Mouse (Mus musculus): ENCODE measurements around the gene Prune2. TPM values are rescaled to one million over a fixed set of nuclear protein-coding genes. Genes with fewer than 3 reads are reported as not detected.

The Prune2 gene
- polyA plus RNA-seq, 1 experiment from 2014 or later: 11.5 TPM

- 85% methylated on average over 10 of the region's 10 CpGs for WGBS
- ATAC-seq (ENCODE audit: low read depth): no peak
- no peaks in the 10 kb centered on the region for H3K36me3 ChIP-seq (ENCODE audit: control insufficient read depth, insufficient read depth, low read length)
- H3K27ac ChIP-seq (ENCODE audit: low read depth, low read length): no peak overlapping the region
- H3K4me1 ChIP-seq (ENCODE audit: control insufficient read depth, insufficient read depth, low read length): no peaks in the 10 kb centered on the region
- no peak overlapping the region for H3K4me2 ChIP-seq (ENCODE audit: low read depth, low read length)
- no peak overlapping the region for H3K4me3 ChIP-seq (ENCODE audit: low read depth, low read length)
- no peaks in the 10 kb centered on the region for H3K9me3 ChIP-seq (ENCODE audit: control insufficient read depth, low read length)
- no peaks in the 10 kb centered on the region for H3K27me3 ChIP-seq (ENCODE audit: control insufficient read depth, insufficient read depth, low read length)
- H3K9ac ChIP-seq (replicated peaks; ENCODE audit: low read depth, low read length): no peak overlapping the region
Measured at GRCm38 (mm10) chr19:17014337-17015124, 58.6 kb downstream of the Prune2 start.

- H3K9ac ChIP-seq (replicated peaks; ENCODE audit: low read depth, low read length): no peak overlapping the region
- no peaks in the 10 kb centered on the region for H3K27me3 ChIP-seq (ENCODE audit: control insufficient read depth, insufficient read depth, low read length)
- WGBS: 77% methylated on average over 4 of the region's 4 CpGs
- no peak overlapping the region for H3K4me3 ChIP-seq (ENCODE audit: low read depth, low read length)
- no peak overlapping the region for H3K27ac ChIP-seq (ENCODE audit: low read depth, low read length)
- ATAC-seq (ENCODE audit: low read depth): no peak
- no peak overlapping the region for H3K4me2 ChIP-seq (ENCODE audit: low read depth, low read length)
- no peaks in the 10 kb centered on the region for H3K9me3 ChIP-seq (ENCODE audit: control insufficient read depth, low read length)
- H3K4me1 ChIP-seq (ENCODE audit: control insufficient read depth, insufficient read depth, low read length): no peaks in the 10 kb centered on the region
- H3K36me3 ChIP-seq (ENCODE audit: control insufficient read depth, insufficient read depth, low read length): no peaks in the 10 kb centered on the region
Measured at GRCm38 (mm10) chr19:17024748-17025147, 68.8 kb downstream of the Prune2 start.

DNA sequence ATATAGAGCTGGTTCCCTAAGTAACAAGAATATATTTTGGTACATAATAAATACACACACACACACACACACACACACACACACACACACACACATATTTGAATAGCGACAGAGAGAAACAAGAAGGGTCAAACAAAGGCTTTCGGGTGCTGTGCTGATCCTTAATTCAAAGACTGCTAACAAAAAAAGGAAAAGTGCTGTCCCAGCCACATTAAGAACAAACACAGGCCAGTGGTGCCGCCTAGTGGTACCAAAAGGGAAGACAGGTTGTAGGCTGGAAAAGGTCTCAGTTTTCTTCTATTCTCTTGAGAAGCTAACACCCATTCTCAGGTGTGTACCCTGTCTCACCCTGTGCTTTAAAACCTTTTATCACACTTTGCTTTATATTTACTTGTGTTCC lies 74.4 kb downstream of the Prune2 start:
- WGBS: 4% methylated on average over 3 of the region's 3 CpGs
- Histone ChIP-seq H3K27ac (ENCODE audit: low read depth, low read length) (no peak overlapping the region), H3K4me3 (ENCODE audit: low read depth, low read length) (no peak overlapping the region), H3K27me3 (ENCODE audit: control insufficient read depth, insufficient read depth, low read length) (no peaks in the 10 kb centered on the region), H3K9ac (replicated peaks; ENCODE audit: low read depth, low read length) (no peak overlapping the region), H3K36me3 (ENCODE audit: control insufficient read depth, insufficient read depth, low read length) (no peaks in the 10 kb centered on the region), H3K9me3 (ENCODE audit: control insufficient read depth, low read length) (no peaks in the 10 kb centered on the region), H3K4me1 (ENCODE audit: control insufficient read depth, insufficient read depth, low read length) (no peaks in the 10 kb centered on the region), H3K4me2 (ENCODE audit: low read depth, low read length) (no peak overlapping the region)
- ATAC-seq (ENCODE audit: low read depth): peak; percentile 56

DNA sequence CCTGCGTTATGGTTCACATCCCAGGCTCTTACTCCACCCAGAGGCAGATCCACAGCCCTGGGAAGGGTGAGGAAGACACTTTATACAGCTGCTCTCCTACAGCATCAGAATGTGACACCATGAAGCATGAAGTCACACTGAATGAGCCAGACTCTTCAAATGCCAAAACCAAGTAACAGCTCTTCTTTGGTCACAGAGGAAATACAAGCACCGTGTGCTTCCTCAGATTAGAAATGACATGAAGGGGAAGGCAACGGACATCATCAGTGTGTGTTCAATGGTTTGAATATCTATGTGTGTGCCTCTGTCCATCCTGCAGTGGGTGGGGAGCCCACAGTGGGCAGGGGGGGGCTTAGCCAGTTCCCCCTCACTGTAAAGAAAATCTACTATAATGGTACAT lies 76.4 kb downstream of the Prune2 start:
- H3K36me3 ChIP-seq (ENCODE audit: control insufficient read depth, insufficient read depth, low read length): no peaks in the 10 kb centered on the region
- no peaks in the 10 kb centered on the region for H3K27me3 ChIP-seq (ENCODE audit: control insufficient read depth, insufficient read depth, low read length)
- H3K4me2 ChIP-seq (ENCODE audit: low read depth, low read length): no peak overlapping the region
- H3K4me3 ChIP-seq (ENCODE audit: low read depth, low read length): no peak overlapping the region
- H3K9me3 ChIP-seq (ENCODE audit: control insufficient read depth, low read length): no peaks in the 10 kb centered on the region
- ATAC-seq (ENCODE audit: low read depth): no peak
- WGBS: 90% methylated on average over 3 of the region's 3 CpGs
- H3K27ac ChIP-seq (ENCODE audit: low read depth, low read length): no peak overlapping the region
- no peaks in the 10 kb centered on the region for H3K4me1 ChIP-seq (ENCODE audit: control insufficient read depth, insufficient read depth, low read length)
- H3K9ac ChIP-seq (replicated peaks; ENCODE audit: low read depth, low read length): no peak overlapping the region

DNA sequence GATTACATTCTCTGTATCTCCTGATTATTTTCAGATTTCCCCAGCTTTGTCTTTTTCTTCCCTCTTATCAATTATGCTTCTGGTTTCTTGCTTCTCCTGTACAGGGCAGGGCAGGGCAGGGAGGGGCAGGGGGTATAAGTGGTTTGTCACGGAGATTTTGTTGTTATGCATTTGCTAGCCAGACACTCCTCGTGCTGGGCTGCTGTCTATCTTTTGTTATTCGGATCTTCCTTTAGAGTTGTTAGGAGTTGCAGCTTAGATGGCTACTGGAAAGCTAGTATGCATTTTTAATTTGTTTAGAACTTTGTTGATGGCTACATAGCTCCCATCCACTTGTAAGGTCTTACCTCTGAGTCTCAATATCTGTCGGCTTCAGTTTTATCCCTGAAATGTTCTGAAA lies 91.0 kb downstream of the Prune2 start:
- Histone ChIP-seq H3K9ac (replicated peaks; ENCODE audit: low read depth, low read length) (no peak overlapping the region), H3K4me1 (ENCODE audit: control insufficient read depth, insufficient read depth, low read length) (no peaks in the 10 kb centered on the region), H3K27ac (ENCODE audit: low read depth, low read length) (no peak overlapping the region), H3K4me3 (ENCODE audit: low read depth, low read length) (no peak overlapping the region), H3K36me3 (ENCODE audit: control insufficient read depth, insufficient read depth, low read length) (no peaks in the 10 kb centered on the region), H3K27me3 (ENCODE audit: control insufficient read depth, insufficient read depth, low read length) (no peaks in the 10 kb centered on the region), H3K9me3 (ENCODE audit: control insufficient read depth, low read length) (no peaks in the 10 kb centered on the region), H3K4me2 (ENCODE audit: low read depth, low read length) (no peak overlapping the region)
- 75% methylated on average over 4 of the region's 4 CpGs for WGBS
- no peak for ATAC-seq (ENCODE audit: low read depth)

- H3K9ac ChIP-seq (replicated peaks; ENCODE audit: low read depth, low read length): no peak overlapping the region
- no peaks in the 10 kb centered on the region for H3K36me3 ChIP-seq (ENCODE audit: control insufficient read depth, insufficient read depth, low read length)
- no peak overlapping the region for H3K27ac ChIP-seq (ENCODE audit: low read depth, low read length)
- H3K4me2 ChIP-seq (ENCODE audit: low read depth, low read length): no peak overlapping the region
- no peak for ATAC-seq (ENCODE audit: low read depth)
- H3K4me3 ChIP-seq (ENCODE audit: low read depth, low read length): no peak overlapping the region
- whole genome bisulfite sequencing: 30% methylated on average over 3 of the region's 3 CpGs
- H3K4me1 ChIP-seq (ENCODE audit: control insufficient read depth, insufficient read depth, low read length): no peaks in the 10 kb centered on the region
- H3K9me3 ChIP-seq (ENCODE audit: control insufficient read depth, low read length): no peaks in the 10 kb centered on the region
- no peaks in the 10 kb centered on the region for H3K27me3 ChIP-seq (ENCODE audit: control insufficient read depth, insufficient read depth, low read length)
Measured at GRCm38 (mm10) chr19:17055892-17056291, 100.0 kb downstream of the Prune2 start.

GRCm38 (mm10) chr19:17060106-17060505 lies 104.2 kb downstream of the Prune2 start:
- Histone ChIP-seq H3K9me3 (ENCODE audit: control insufficient read depth, low read length) (no peaks in the 10 kb centered on the region), H3K4me1 (ENCODE audit: control insufficient read depth, insufficient read depth, low read length) (no peaks in the 10 kb centered on the region), H3K9ac (replicated peaks; ENCODE audit: low read depth, low read length) (no peak overlapping the region), H3K27me3 (ENCODE audit: control insufficient read depth, insufficient read depth, low read length) (no peaks in the 10 kb centered on the region), H3K36me3 (ENCODE audit: control insufficient read depth, insufficient read depth, low read length) (no peaks in the 10 kb centered on the region), H3K4me3 (ENCODE audit: low read depth, low read length) (no peak overlapping the region), H3K27ac (ENCODE audit: low read depth, low read length) (no peak overlapping the region), H3K4me2 (ENCODE audit: low read depth, low read length) (no peak overlapping the region)
- WGBS: 66% methylated on average over 5 of the region's 5 CpGs
- ATAC-seq (ENCODE audit: low read depth): no peak

GRCm38 (mm10) chr19:17064421-17064820 lies 108.5 kb downstream of the Prune2 start:
- H3K9ac ChIP-seq (replicated peaks; ENCODE audit: low read depth, low read length): no peak overlapping the region

GRCm38 (mm10) chr19:17069067-17069466 lies 113.1 kb downstream of the Prune2 start:
- WGBS: 90% methylated on average over 7 of the region's 7 CpGs
- Histone ChIP-seq H3K9me3 (ENCODE audit: control insufficient read depth, low read length) (no peaks in the 10 kb centered on the region), H3K4me1 (ENCODE audit: control insufficient read depth, insufficient read depth, low read length) (no peaks in the 10 kb centered on the region), H3K27ac (ENCODE audit: low read depth, low read length) (no peak overlapping the region), H3K4me3 (ENCODE audit: low read depth, low read length) (no peak overlapping the region), H3K4me2 (ENCODE audit: low read depth, low read length) (no peak overlapping the region), H3K9ac (replicated peaks; ENCODE audit: low read depth, low read length) (no peak overlapping the region), H3K27me3 (ENCODE audit: control insufficient read depth, insufficient read depth, low read length) (no peaks in the 10 kb centered on the region), H3K36me3 (ENCODE audit: control insufficient read depth, insufficient read depth, low read length) (no peaks in the 10 kb centered on the region)
- no peak for ATAC-seq (ENCODE audit: low read depth)

More at GRCm38 (mm10) chr19:17064421-17064820, 108.5 kb downstream of the Prune2 start:
- Histone ChIP-seq H3K9me3 (ENCODE audit: control insufficient read depth, low read length) (no peaks in the 10 kb centered on the region), H3K4me3 (ENCODE audit: low read depth, low read length) (no peak overlapping the region), H3K4me1 (ENCODE audit: control insufficient read depth, insufficient read depth, low read length) (no peaks in the 10 kb centered on the region), H3K4me2 (ENCODE audit: low read depth, low read length) (no peak overlapping the region), H3K36me3 (ENCODE audit: control insufficient read depth, insufficient read depth, low read length) (no peaks in the 10 kb centered on the region), H3K27ac (ENCODE audit: low read depth, low read length) (no peak overlapping the region), H3K27me3 (ENCODE audit: control insufficient read depth, insufficient read depth, low read length) (no peaks in the 10 kb centered on the region)
- ATAC-seq (ENCODE audit: low read depth): no peak

All from neural tube, embryonic 14.5 days (tissue).